Mouse (Mus musculus) kidney, embryonic 14.5 days (tissue): ENCODE data around the gene Rpl3l. TPM values are rescaled to one million over a fixed set of nuclear protein-coding genes. Genes with fewer than 3 reads are reported as not detected.

Experiments used
- ATAC-seq: fragments of 200-750 bp; cut with Nextera tagmentation; 2 replicates; pipeline ENCODE4 v1.8.0; 2017; ENCODE audit warnings: moderate number of reproducible peaks, mild to moderate bottlenecking, moderate TSS enrichment, moderate library complexity; ENCODE audit not compliant: low FRiP score, low TSS enrichment
- H3K27ac ChIP-seq: fragments of 300-500 bp; sonication (generic); 2 replicates; pipeline ENCODE4 v1.5.1; 2014; ENCODE audit warnings: low read depth, mild to moderate bottlenecking, low read length, moderate library complexity, mixed read lengths
- H3K27me3 ChIP-seq: fragments of 300-500 bp; sonication (generic); 2 replicates; pipeline ENCODE4 v1.6.1; 2014; ENCODE audit warnings: mild to moderate bottlenecking, low read length; ENCODE audit not compliant: control insufficient read depth, insufficient read depth
- H3K36me3 ChIP-seq: fragments of 300-500 bp; sonication (generic); 2 replicates; pipeline ENCODE4 v1.6.1; 2014; ENCODE audit warnings: low read length, mixed read lengths; ENCODE audit not compliant: control insufficient read depth, insufficient read depth
- H3K4me1 ChIP-seq: fragments of 300-500 bp; sonication (generic); 2 replicates; pipeline ENCODE4 v1.6.1; 2014; ENCODE audit warnings: low read length, mixed read lengths; ENCODE audit not compliant: control insufficient read depth, insufficient read depth
- H3K4me2 ChIP-seq: fragments of 300-500 bp; sonication (generic); replicated peaks from 2 replicates; pipeline ENCODE4 v1.6.1; 2014; ENCODE audit warnings: low read depth, mild to moderate bottlenecking, low read length
- H3K4me3 ChIP-seq: fragments of 300-500 bp; sonication (generic); 2 replicates; pipeline ENCODE4 v1.5.1; 2014; ENCODE audit warnings: mild to moderate bottlenecking, low read length
- H3K9ac ChIP-seq: fragments of 300-500 bp; sonication (generic); 2 replicates; pipeline ENCODE4 v1.6.1; 2014; ENCODE audit warnings: low read depth, mild to moderate bottlenecking, low read length, moderate library complexity
- H3K9me3 ChIP-seq: fragments of 300-500 bp; sonication (generic); 2 replicates; pipeline ENCODE4 v1.6.1; 2016; ENCODE audit warnings: low read length; ENCODE audit not compliant: control insufficient read depth
- whole genome bisulfite sequencing: fragments of 180-500 bp; shearing (Covaris S2); extraction: QIAGEN DNeasy Blood & Tissue Kit; methylation state at CpG from one replicate; pipeline ENCODE4 v1.1.7; 2014; 5-methylcytosine and 5-hydroxymethylcytosine counted together
- polyA plus RNA-seq: library from polyadenylated mRNA; unstranded; fragments of >200 nt; fragmentation: Nextera tagmentation; extraction: Ambion mirVana; gene quantifications from 2 replicates; pipeline ENCODE4 v1.2.1, GENCODE M21; 2014

The Rpl3l gene
- polyA plus RNA-seq, 1 experiment from 2014 or later = not detected

- Histone ChIP-seq H3K9ac (0 out of 2 replicates have a peak overlapping the region, but pooled peaks have one; percentile 12), H3K27me3 (no peaks in the 10 kb centered on the region), H3K36me3 (peaks cover 42% of the 10 kb centered on the region), H3K4me1 (peaks cover 11% of the 10 kb centered on the region), H3K4me2 (no peak overlapping the region; the same call in 1 of the 2 replicates), H3K9me3 (no peaks in the 10 kb centered on the region), H3K4me3 (no peak overlapping the region), H3K27ac (no peak overlapping the region)
- WGBS = 23% methylated on average over 5 of the region's 5 CpGs
- ATAC-seq = no peak
These were observed 29.6 kb upstream of the Rpl3l start for GRCm38 (mm10) chr17:24697985-24698384.

- WGBS = 71% methylated on average over 9 of the region's 9 CpGs
- Histone ChIP-seq H3K27ac (no peak overlapping the region), H3K27me3 (no peaks in the 10 kb centered on the region), H3K9ac (0 out of 2 replicates have a peak overlapping the region, but pooled peaks have one; percentile 12), H3K4me2 (no peak overlapping the region), H3K4me1 (peaks cover 11% of the 10 kb centered on the region), H3K36me3 (peaks cover 43% of the 10 kb centered on the region), H3K9me3 (no peaks in the 10 kb centered on the region), H3K4me3 (no peak overlapping the region)
- ATAC-seq = no peak
These were observed 28.9 kb upstream of the Rpl3l start for GRCm38 (mm10) chr17:24698715-24699114.

- 76% methylated on average over 2 of the region's 2 CpGs for WGBS
- Histone ChIP-seq H3K27ac (no peak overlapping the region), H3K4me1 (peaks cover 11% of the 10 kb centered on the region), H3K36me3 (peaks cover 51% of the 10 kb centered on the region), H3K9ac (no peak overlapping the region), H3K4me3 (no peak overlapping the region), H3K27me3 (no peaks in the 10 kb centered on the region), H3K9me3 (no peaks in the 10 kb centered on the region), H3K4me2 (no peak overlapping the region)
- ATAC-seq = no peak
These were observed 28.1 kb upstream of the Rpl3l start for GRCm38 (mm10) chr17:24699473-24699872.

- Histone ChIP-seq H3K4me2 (no peak overlapping the region), H3K9ac (no peak overlapping the region), H3K4me1 (peaks cover 10% of the 10 kb centered on the region; the same call in 1 of the 2 replicates), H3K27me3 (no peaks in the 10 kb centered on the region), H3K9me3 (no peaks in the 10 kb centered on the region), H3K36me3 (peaks cover 59% of the 10 kb centered on the region), H3K27ac (no peak overlapping the region), H3K4me3 (no peak overlapping the region)
- 89% methylated on average over 9 of the region's 9 CpGs for WGBS
- no peak for ATAC-seq
These were observed 26.4 kb upstream of the Rpl3l start for GRCm38 (mm10) chr17:24701251-24701650.

GRCm38 (mm10) chr17:24705821-24706220 is 21.8 kb upstream of the Rpl3l start:
- H3K4me3 ChIP-seq = no peak overlapping the region
- H3K36me3 ChIP-seq = peaks cover 43% of the 10 kb centered on the region
- no peaks in the 10 kb centered on the region for H3K27me3 ChIP-seq
- no peak for ATAC-seq
- H3K27ac ChIP-seq = no peak overlapping the region
- no peak overlapping the region; the same call in 1 of the 2 replicates for H3K9ac ChIP-seq
- H3K4me1 ChIP-seq = peaks cover 9% of the 10 kb centered on the region; the same call in 1 of the 2 replicates
- H3K9me3 ChIP-seq = no peaks in the 10 kb centered on the region
- 91% methylated on average over 3 of the region's 3 CpGs for WGBS
- H3K4me2 ChIP-seq = no peak overlapping the region

DNA sequence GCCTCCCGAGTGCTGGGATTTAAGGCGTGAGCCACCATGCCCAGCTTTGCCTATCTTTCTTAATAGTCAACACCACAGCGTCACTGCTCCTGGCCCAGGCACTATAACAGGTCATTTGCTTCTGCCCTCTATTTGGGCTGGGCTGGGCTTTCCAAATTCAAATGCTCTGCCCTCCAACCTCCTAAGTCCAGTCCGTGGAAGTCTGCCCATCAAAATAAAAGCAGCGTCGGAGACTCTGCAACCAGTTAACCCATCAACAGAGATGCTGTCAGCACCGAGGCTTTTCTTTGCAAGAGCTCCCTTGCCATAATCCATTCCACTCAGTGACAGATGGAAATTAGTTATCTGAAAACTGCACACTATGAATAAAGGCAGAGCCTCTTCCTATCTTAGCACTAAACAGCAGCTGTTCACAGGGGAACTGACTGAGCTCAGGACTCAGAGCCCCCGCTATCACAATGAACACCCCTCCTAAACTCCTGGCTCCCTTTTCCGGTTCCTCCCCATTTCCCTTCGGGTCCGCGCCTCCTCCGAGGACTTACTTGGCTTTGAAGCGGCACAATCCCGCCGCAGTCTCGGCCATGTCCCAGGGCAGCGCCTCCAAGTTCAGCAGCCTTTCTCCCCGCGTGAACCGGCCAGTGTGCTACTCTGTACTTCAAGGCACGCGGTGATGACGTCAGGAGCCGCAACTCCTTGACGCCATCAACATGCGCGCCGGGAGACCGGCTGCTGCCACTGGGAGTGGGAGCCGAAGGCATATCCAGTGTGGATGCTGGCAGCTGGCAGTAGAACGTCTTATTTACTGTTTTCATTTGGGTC is 20.4 kb upstream of the Rpl3l start, which contains the start of gene Tbl3:
Gene Tbl3, minus strand, starts transcription at position 679 of the 819 bp plus-strand sequence.
- 4% methylated on average over 32 of the region's 32 CpGs for WGBS
- H3K36me3 ChIP-seq = peaks cover 29% of the 10 kb centered on the region

GRCm38 (mm10) chr17:24707801-24708425 is 19.7 kb upstream of the Rpl3l start:
- H3K27me3 ChIP-seq = no peaks in the 10 kb centered on the region
- 0 out of 2 replicates have a peak, but pooled peaks have one; percentile 36 for ATAC-seq
- H3K4me3 ChIP-seq = peak overlapping the region; percentile 68
- H3K4me1 ChIP-seq = peaks cover 9% of the 10 kb centered on the region; the same call in 1 of the 2 replicates
- H3K9ac ChIP-seq = peak overlapping the region; percentile 70
- H3K36me3 ChIP-seq = peaks cover 22% of the 10 kb centered on the region
- no peaks in the 10 kb centered on the region for H3K9me3 ChIP-seq
- H3K27ac ChIP-seq = peak overlapping the region; percentile 0
- peak overlapping the region; percentile 75 for H3K4me2 ChIP-seq
- WGBS = 5% methylated on average over 24 of the region's 24 CpGs

More for the DNA sequence above, 20.4 kb upstream of the Rpl3l start, which contains the start of gene Tbl3:
- Histone ChIP-seq H3K4me3 (peak within 1 kb of the TSS; percentile 68), H3K4me1 (peaks cover 9% of the 10 kb centered on the region; the same call in 1 of the 2 replicates), H3K9ac (peak within 1 kb of the TSS; percentile 70), H3K4me2 (peak within 1 kb of the TSS; percentile 75), H3K9me3 (no peaks in the 10 kb centered on the region), H3K27me3 (no peaks in the 10 kb centered on the region), H3K27ac (peak within 1 kb of the TSS; percentile 80)
- ATAC-seq = peak; percentile 81

GRCm38 (mm10) chr17:24708646-24709045 is 19.0 kb upstream of the Rpl3l start:
- Histone ChIP-seq H3K36me3 (peaks cover 17% of the 10 kb centered on the region), H3K9me3 (no peaks in the 10 kb centered on the region), H3K4me3 (no peak overlapping the region), H3K27ac (no peak overlapping the region), H3K27me3 (no peaks in the 10 kb centered on the region), H3K9ac (no peak overlapping the region), H3K4me2 (no peak overlapping the region), H3K4me1 (peaks cover 9% of the 10 kb centered on the region; the same call in 1 of the 2 replicates)
- 39% methylated on average over 2 of the region's 2 CpGs for WGBS
- no peak for ATAC-seq
